Mouse (Mus musculus) MN1 (cell line): Measurements from ENCODE around the gene Tmem106b.

Experiments used
- DNase-seq: peaks from one replicate; pipeline ENCODE4 v3.0.0-alpha.2; 2016; ENCODE audit warnings: low spot score

Tmem106b gene

GRCm38 (mm10) chr6:13069302-13070146 is at the start of gene Tmem106b:
Gene Tmem106b (plus strand): TSS chr6:13069759.
- peak; percentile 98 for DNase-seq

DNA sequence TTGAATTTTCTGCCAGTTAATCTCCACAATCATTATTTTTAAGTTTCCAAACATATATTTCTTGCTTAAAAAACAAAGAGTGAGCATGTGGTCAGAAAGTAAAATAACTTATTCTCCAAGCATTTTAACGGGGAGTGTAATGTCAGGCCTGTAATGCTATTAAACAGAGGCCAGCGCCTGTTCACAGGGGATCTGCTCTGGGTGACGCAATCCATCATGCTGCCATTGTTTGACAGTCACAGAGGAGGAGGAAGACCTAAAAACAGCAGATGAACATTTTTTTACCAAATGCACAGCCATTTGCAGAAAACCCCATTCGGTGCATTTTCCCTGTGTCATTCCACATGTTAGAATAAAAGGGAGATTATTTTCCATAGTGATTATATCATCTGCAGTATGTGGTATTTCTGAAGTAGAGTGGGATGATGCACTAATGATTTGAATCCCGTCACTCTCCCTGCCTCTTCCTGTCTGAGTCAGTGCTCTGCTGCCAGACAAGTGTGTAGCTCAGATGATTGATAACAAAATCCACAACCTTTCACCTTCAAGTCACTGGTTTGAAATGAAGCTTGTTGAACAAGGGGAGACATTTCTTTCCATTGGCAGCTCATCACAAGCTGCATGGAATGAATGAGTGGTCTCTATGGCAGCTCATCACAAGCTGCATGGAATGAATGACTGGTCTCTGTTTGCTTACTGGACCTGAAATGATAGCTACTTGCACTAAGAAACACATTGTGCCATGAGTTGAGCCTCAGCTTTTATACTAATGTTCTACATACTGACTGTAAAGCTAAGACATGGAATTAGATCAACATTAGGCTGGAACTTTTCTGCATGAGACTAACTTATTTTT is 48.1 kb upstream of the Tmem106b start:
- peak; percentile 53 for DNase-seq

- DNase-seq: no peak
Measured at GRCm38 (mm10) chr6:13030558-13030957, 39.0 kb upstream of the Tmem106b start.

DNA sequence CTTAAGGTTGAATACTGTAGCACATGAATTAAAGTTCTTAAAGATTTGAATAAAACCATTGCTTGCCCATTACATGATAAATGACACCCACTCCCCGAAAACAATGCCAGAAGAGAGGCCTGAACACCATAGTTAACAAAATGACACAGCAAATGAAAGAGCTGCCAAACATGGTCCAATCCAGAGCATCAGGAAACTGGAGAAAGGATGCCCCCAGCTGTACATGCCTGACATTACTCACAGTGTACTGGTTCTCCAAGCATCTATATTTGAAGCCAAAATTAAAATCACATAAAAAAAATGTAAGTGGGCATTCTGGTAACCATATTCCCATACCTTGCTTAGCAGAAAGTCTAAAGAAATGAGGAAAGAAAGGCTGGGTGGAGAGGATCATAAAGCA is 38.6 kb upstream of the Tmem106b start:
- DNase-seq: peak; percentile 56

GRCm38 (mm10) chr6:13052408-13053200 is 17.0 kb upstream of the Tmem106b start:
- DNase-seq: peak; percentile 13

- no peak for DNase-seq
Measured at GRCm38 (mm10) chr6:13061276-13062039, 8.1 kb upstream of the Tmem106b start.

DNA sequence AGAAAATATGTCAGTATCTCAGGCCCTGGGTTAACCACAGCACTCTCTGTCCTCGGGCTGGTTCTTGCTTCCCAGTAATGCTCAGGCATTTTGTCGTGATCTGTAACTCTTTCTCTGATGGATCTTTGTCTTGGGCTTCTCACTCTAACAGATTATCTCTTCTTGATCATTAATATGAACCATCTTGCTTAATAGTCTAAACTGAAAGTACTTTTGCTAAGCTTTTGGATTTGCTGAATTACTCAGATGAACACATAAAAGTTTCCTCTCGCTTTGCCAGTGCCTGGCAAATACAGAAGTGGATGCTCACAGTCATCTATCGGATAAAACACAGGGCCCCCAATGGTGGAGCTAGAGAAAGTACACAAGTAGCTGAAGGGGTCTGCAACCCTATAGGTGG is 7.5 kb upstream of the Tmem106b start:
- no peak for DNase-seq

- DNase-seq: no peak
Measured at GRCm38 (mm10) chr6:13062691-13063255, 6.8 kb upstream of the Tmem106b start.

GRCm38 (mm10) chr6:13070147-13070425 is 527 bp downstream of the Tmem106b start:
- DNase-seq: peak; percentile 14

DNA sequence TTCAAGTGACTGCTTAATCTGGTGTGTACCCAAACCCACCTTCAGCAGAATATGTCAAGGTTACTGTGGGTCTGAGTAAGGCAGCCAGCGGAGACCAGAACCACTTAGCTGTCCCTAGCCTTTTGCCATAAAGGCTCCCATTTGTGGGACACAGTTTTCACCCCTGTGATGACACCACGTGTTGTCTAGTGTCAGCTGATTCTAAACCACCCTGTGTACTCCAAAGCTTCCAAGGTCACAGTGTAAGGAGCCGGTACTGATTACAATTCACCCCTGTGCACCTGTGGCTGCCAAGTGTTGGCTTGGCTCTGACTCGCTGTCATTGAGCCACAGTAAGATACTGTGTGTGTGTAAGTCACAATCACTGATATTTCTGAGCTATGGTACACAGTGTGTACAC is 926 bp downstream of the Tmem106b start:
- peak; percentile 7 for DNase-seq

- DNase-seq: no peak
Measured at GRCm38 (mm10) chr6:13073036-13073435, 3.5 kb downstream of the Tmem106b start.

DNA sequence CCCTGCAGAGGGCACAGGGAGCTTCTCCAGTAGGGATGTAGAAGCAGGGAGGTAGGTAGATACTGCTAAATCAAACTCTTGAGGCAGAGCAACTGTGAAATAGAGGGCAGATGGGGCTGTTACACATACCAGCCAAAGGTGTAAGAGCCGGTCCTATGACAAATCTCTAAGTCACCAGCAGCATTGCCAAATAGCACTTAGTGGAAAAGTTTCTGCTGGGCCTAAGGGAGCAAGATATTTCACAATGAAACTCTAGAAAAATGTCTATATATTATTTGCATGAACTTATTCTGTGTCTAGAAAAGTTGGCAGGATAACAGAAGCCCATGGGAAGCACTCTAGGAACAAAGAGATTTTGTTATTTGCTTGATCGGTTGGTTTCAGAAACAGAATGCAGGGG is 4.3 kb downstream of the Tmem106b start:
- no peak for DNase-seq

DNA sequence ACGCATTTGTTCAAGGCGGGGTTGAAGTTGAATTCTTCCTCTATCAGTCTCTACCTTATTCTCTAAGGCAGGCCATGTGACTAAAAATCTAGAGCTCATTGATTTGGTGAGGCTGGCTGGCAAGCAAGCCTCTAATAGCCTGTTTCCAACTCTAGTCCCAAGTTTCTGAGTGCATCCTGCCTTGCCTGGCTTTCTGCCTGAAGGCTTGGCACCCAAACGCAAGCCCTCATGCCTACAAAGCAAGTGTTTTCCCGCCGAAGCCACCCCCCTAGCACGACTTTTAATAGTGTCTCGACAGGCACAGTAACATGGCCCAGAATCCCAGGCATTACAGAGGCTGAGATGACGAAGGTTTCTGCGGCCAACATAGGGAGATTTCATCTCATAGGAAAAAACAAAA is 13.3 kb downstream of the Tmem106b start:
- no peak for DNase-seq

- no peak for DNase-seq
Measured at GRCm38 (mm10) chr6:13096656-13097435, 27.3 kb downstream of the Tmem106b start.

DNA sequence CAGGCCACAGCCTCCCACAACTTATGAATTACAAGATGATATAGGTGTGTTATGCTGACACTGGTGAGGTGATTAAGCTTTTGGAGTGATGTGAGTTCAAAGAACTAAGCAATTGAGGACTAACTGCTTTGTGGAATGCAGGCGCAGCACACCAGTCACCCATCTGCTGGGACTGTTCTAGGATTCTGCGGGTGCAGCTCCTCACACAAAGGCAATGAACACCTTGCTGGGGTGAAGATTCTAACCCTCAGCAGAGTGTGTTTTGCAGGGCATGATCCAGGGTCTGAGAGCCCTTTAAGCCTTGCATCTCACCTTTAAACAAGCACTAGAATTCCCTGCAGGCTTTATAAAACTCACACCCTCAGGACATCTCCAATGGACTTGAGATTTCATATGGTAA is 30.6 kb downstream of the Tmem106b start:
- no peak for DNase-seq

GRCm38 (mm10) chr6:13108662-13109061 is 39.1 kb downstream of the Tmem106b start:
- DNase-seq: no peak

- DNase-seq: no peak
Measured at GRCm38 (mm10) chr6:13137255-13137654, 67.7 kb downstream of the Tmem106b start.
